Mouse (Mus musculus) kidney, embryonic 16.5 days (tissue): ENCODE measurements around the gene Rad51d. TPM values are rescaled to one million over a fixed set of nuclear protein-coding genes. Genes with fewer than 3 reads are reported as not detected.
A peak's percentile ranks its signal among the peaks of the same experiment; 100 is the strongest.

ENCODE experiments used
- ATAC-seq: fragments of 200-750 bp; cut with Nextera tagmentation; 2 replicates; pipeline ENCODE4 v1.8.0; 2017; ENCODE audit warnings: moderate TSS enrichment; ENCODE audit not compliant: low FRiP score, low TSS enrichment
- H3K27ac ChIP-seq: fragments of 300-500 bp; sonication (generic); 2 replicates; pipeline ENCODE4 v1.5.1; 2014; ENCODE audit warnings: low read length
- H3K27me3 ChIP-seq: fragments of 300-500 bp; sonication (generic); 2 replicates; pipeline ENCODE4 v1.6.1; 2014; ENCODE audit warnings: low read length, control low read depth, mixed read lengths; ENCODE audit not compliant: insufficient read depth
- H3K36me3 ChIP-seq: fragments of 300-500 bp; sonication (generic); 2 replicates; pipeline ENCODE4 v1.6.1; 2014; ENCODE audit warnings: low read length, control low read depth, mixed read lengths; ENCODE audit not compliant: insufficient read depth
- H3K4me1 ChIP-seq: fragments of 300-500 bp; sonication (generic); 2 replicates; pipeline ENCODE4 v1.6.1; 2014; ENCODE audit warnings: low read length, control low read depth, mixed read lengths; ENCODE audit not compliant: insufficient read depth
- H3K4me2 ChIP-seq: fragments of 300-500 bp; sonication (generic); replicated peaks from 2 replicates; pipeline ENCODE4 v1.6.1; 2014; ENCODE audit warnings: low read depth, low read length
- H3K4me3 ChIP-seq: fragments of 300-500 bp; sonication (generic); 2 replicates; pipeline ENCODE4 v1.5.1; 2014; ENCODE audit warnings: mild to moderate bottlenecking, low read length
- H3K9ac ChIP-seq: fragments of 300-500 bp; sonication (generic); replicated peaks from 2 replicates; pipeline ENCODE4 v1.6.1; 2014; ENCODE audit warnings: low read length
- H3K9me3 ChIP-seq: fragments of 300-500 bp; sonication (generic); 2 replicates; pipeline ENCODE4 v1.6.1; 2016; ENCODE audit warnings: low read length, control low read depth
- whole genome bisulfite sequencing: fragments of 180-500 bp; shearing (Covaris S2); extraction: QIAGEN DNeasy Blood & Tissue Kit; methylation state at CpG from one replicate; pipeline ENCODE4 v1.1.7; 2014; 5-methylcytosine and 5-hydroxymethylcytosine counted together
- polyA plus RNA-seq: library from polyadenylated mRNA; unstranded; fragments of >200 nt; fragmentation: Nextera tagmentation; extraction: Ambion mirVana; gene quantifications from 2 replicates; pipeline ENCODE4 v1.2.1, GENCODE M21; 2015

The Rad51d gene
- polyA plus RNA-seq, 1 experiment from 2014 or later, result 13.8 TPM

DNA sequence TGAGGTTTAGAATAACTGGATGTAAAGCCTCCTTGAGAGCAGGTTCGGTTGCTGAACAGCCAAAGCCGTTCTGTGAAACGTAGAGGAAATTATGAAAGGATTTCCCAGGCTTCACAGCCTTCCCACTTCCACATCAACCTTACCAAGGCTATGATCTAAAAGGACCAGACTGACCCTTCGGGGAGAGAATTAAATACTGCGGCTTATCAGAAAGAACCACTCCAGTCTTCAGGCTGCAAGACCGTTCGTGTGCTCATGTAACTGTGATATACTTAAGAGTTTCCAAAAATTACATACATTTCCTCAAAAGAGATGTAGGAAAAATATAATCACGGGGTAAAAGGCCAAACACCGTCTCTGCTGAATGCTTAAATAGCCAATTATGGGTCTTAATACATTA, 27.8 kb downstream of the Rad51d start:
- Histone ChIP-seq H3K9me3 (no peaks in the 10 kb centered on the region), H3K4me2 (no peak overlapping the region), H3K27me3 (no peaks in the 10 kb centered on the region), H3K4me1 (peaks cover 14% of the 10 kb centered on the region), H3K27ac (no peak overlapping the region), H3K36me3 (no peaks in the 10 kb centered on the region; the same call in 1 of the 2 replicates), H3K4me3 (no peak overlapping the region), H3K9ac (no peak overlapping the region)
- 87% methylated on average over 9 of the region's 9 CpGs for WGBS
- ATAC-seq, result no peak

DNA sequence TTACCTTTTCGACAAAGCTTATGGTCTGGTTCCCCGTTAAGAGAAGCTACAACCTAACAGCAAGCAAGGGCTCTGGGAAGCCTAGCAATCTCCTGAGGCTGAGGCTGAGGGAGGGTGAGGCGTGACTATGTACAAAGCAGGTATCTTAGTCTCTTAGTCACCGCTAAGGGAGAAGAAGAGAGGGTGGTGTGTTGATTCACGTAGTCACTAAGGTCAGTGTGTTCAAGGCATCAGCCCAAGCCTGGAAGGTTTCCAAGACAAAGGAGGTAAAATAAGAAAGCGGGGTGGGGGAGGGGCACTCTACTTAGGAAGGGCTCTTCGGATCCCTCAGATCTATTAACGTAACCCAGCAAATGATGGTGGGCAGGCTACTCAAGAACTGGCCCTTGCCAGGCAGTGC, 28.9 kb downstream of the Rad51d start:
- WGBS, result 68% methylated on average over 8 of the region's 8 CpGs
- Histone ChIP-seq H3K4me3 (no peak overlapping the region), H3K4me1 (peaks cover 17% of the 10 kb centered on the region), H3K36me3 (no peaks in the 10 kb centered on the region; the same call in 1 of the 2 replicates), H3K4me2 (no peak overlapping the region), H3K27me3 (no peaks in the 10 kb centered on the region), H3K9me3 (no peaks in the 10 kb centered on the region), H3K27ac (no peak overlapping the region), H3K9ac (no peak overlapping the region)
- no peak for ATAC-seq

DNA sequence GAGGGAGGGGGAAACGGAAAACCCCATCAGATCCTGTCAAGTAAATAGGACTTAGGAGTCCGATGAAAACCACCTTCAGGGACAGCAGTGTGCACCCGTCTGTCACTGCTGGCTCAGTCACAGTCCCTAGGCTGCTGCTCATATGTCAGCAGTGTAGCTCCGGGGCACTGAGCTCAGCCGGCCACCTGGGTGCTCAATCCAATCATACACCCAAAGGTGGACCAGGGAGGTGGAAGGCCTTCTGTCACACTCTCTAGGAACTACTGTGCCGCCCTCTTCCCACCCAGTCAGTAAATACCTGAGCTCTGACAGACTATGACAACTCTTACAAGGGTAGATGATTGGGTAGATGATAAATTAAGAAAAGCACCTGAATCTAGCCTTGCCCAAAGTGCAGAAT, 29.7 kb downstream of the Rad51d start:
- Histone ChIP-seq H3K36me3 (no peaks in the 10 kb centered on the region; the same call in 1 of the 2 replicates), H3K27ac (no peak overlapping the region), H3K4me3 (no peak overlapping the region), H3K9me3 (no peaks in the 10 kb centered on the region), H3K9ac (no peak overlapping the region), H3K27me3 (no peaks in the 10 kb centered on the region), H3K4me2 (no peak overlapping the region), H3K4me1 (peaks cover 18% of the 10 kb centered on the region)
- ATAC-seq, result peak; percentile 31; the same call in 1 of the 2 replicates
- 73% methylated on average over 6 of the region's 6 CpGs for WGBS

DNA sequence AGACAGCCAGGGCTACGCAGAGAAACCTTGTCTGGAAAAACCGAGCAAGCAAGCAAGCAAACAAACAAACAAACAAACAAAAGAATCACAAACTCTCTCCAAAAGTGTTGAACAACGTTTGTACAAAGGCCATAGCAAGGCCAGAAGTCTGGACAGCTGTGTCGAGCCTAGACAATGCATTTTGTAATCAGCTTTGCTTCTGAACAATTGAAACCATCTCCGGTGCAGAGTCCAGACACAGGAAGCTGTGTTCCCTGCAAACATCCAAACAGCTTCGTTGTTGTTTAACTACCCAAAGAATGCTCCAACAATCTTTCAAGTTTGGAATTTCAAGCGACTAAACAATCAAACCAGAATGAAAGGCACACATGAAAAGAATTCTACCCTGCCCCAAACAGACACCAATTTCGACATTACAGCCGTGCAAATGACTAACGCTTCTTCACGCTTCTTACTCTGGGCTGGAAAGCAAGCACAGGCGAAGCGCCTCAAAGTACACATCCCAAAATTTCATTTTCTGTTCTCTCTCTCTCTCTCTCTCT, 33.0 kb downstream of the Rad51d start:
- Histone ChIP-seq H3K4me1 (peaks cover 20% of the 10 kb centered on the region), H3K4me3 (no peak overlapping the region), H3K9me3 (no peaks in the 10 kb centered on the region), H3K36me3 (no peaks in the 10 kb centered on the region; the same call in 1 of the 2 replicates), H3K27ac (no peak overlapping the region), H3K27me3 (no peaks in the 10 kb centered on the region), H3K9ac (no peak overlapping the region), H3K4me2 (no peak overlapping the region)
- 86% methylated on average over 13 of the region's 13 CpGs for WGBS
- no peak for ATAC-seq

DNA sequence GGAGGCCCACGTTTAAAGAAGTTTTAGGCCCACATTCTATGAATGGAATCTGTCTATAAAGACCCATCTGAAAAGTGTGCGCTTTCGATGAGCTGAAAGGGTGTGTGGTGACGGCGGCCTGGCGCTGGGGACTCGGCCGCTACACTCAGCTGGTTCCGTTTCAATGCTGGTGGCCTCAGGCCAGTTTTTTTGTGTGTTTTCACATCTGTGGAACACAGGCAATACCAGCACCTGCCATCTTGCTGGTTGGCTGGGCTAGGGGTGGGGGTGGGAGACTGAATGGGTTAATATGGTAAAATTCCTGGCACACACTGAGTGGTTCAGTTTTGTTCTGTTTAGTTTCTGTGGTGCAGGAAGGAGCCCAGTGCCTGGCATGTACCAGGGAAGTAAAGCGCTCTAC, 34.4 kb downstream of the Rad51d start:
- no peak overlapping the region for H3K4me3 ChIP-seq
- no peak overlapping the region for H3K9ac ChIP-seq
- H3K27ac ChIP-seq, result peak overlapping the region; percentile 25; the same call in 1 of the 2 replicates
- H3K4me1 ChIP-seq, result peaks cover 13% of the 10 kb centered on the region
- no peaks in the 10 kb centered on the region; the same call in 1 of the 2 replicates for H3K36me3 ChIP-seq
- H3K27me3 ChIP-seq, result no peaks in the 10 kb centered on the region
- no peaks in the 10 kb centered on the region for H3K9me3 ChIP-seq
- ATAC-seq, result no peak
- WGBS, result 67% methylated on average over 10 of the region's 10 CpGs
- no peak overlapping the region for H3K4me2 ChIP-seq

DNA sequence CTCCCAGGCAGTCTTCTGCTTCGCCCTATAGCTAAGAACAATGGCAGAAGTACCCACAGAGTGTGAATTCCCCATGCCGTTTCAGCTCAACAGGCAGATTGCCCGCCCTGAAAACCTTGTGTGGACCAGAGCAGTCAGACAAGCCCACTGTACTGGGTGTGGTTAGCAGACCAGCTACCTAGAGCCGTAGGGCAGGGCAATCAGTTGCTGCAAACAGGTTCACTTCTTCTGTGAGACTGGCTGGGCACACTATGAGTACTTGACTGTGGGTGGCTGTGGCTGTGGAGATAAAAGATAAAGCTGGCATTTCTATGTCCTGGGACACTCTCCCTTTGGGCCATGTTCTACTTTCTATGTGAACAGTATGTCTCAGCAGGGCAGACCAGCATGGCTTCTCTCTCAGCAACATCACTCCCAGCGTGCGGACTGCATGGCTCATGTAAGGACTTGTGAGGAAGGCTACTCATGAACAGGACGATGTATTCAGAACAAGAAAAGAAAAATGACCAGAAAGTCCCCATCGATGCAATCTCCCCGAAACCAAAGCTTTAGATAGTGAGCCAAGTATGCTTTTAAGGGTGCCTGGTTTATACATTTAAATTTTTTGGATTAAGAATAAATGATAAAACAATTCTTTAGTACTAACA, 35.0 kb downstream of the Rad51d start:
- Histone ChIP-seq H3K4me3 (no peak overlapping the region), H3K36me3 (no peaks in the 10 kb centered on the region; the same call in 1 of the 2 replicates), H3K27me3 (no peaks in the 10 kb centered on the region), H3K9ac (no peak overlapping the region), H3K27ac (0 out of 2 replicates have a peak overlapping the region, but pooled peaks have one; percentile 4), H3K9me3 (no peaks in the 10 kb centered on the region), H3K4me1 (peaks cover 19% of the 10 kb centered on the region), H3K4me2 (no peak overlapping the region)
- 82% methylated on average over 9 of the region's 9 CpGs for WGBS
- 0 out of 2 replicates have a peak, but pooled peaks have one; percentile 35 for ATAC-seq

DNA sequence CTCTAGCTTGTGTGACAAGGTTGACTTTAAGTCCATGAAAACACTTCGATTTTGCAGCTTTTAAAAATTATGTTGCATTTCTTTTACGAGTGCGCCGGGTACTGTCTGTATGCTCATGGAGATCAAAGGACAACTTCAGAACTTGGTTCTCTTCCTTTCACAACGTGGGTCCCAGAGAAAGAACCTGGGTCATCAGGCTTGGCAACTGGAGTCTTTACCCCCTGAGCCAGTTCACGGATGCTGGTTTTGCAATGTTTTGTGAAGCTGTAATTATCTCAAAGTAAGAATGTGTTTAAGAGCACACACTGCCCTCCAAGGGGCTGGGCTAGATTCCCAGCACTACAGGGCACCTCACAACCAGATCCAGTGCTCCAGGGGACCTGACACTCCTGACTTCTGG, 36.3 kb downstream of the Rad51d start:
- Histone ChIP-seq H3K36me3 (no peaks in the 10 kb centered on the region), H3K27ac (no peak overlapping the region), H3K4me3 (no peak overlapping the region), H3K9ac (no peak overlapping the region), H3K4me1 (peaks cover 29% of the 10 kb centered on the region), H3K4me2 (no peak overlapping the region), H3K27me3 (no peaks in the 10 kb centered on the region), H3K9me3 (no peaks in the 10 kb centered on the region)
- WGBS, result 81% methylated on average over 6 of the region's 6 CpGs
- no peak for ATAC-seq

DNA sequence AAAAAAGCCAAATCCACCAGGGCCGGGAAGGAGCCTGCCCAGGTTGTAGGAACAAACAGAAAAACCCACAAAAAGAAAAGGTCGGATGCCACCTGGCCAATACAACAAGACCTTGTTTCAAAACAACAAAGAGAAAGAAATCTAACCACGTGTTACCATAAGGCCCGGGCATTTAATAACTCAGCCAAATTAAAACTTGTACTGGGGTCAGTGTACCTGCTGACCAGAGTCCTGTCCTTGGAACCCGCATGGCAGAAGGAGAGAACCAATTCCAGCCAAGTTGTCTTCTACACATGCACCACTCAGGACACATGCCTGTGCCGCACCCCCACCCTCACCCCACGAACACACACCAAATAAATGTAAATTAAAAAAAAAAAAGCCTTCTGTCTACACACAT, 37.5 kb downstream of the Rad51d start:
- Histone ChIP-seq H3K27ac (no peak overlapping the region), H3K4me2 (no peak overlapping the region), H3K4me3 (no peak overlapping the region), H3K36me3 (no peaks in the 10 kb centered on the region), H3K27me3 (no peaks in the 10 kb centered on the region), H3K4me1 (peaks cover 30% of the 10 kb centered on the region), H3K9me3 (no peaks in the 10 kb centered on the region), H3K9ac (no peak overlapping the region)
- ATAC-seq, result no peak
- 80% methylated on average over 7 of the region's 7 CpGs for WGBS

DNA sequence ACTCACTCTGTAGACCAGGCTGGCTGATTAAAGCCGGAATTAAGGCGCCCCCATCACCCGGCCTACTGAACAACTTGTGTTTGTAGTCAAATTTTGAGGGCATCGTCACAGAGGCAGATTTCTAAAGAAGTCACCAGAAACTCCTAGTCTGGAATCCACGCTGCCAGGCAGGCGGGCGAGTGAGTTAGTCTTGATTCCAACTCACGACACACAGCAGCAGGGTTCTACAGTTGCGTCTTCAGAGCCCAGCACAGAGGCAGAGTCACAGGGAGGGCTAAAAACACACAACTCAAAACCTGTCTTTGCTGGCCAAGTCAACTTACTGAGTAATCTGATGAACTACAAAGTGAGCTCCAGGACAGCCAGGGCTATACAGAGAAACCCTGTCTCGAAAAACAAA, 37.9 kb downstream of the Rad51d start:
- Histone ChIP-seq H3K27me3 (no peaks in the 10 kb centered on the region), H3K27ac (no peak overlapping the region), H3K4me3 (no peak overlapping the region), H3K4me2 (no peak overlapping the region), H3K9ac (no peak overlapping the region), H3K4me1 (peaks cover 32% of the 10 kb centered on the region), H3K36me3 (no peaks in the 10 kb centered on the region), H3K9me3 (no peaks in the 10 kb centered on the region)
- 83% methylated on average over 10 of the region's 10 CpGs for WGBS
- ATAC-seq, result no peak

DNA sequence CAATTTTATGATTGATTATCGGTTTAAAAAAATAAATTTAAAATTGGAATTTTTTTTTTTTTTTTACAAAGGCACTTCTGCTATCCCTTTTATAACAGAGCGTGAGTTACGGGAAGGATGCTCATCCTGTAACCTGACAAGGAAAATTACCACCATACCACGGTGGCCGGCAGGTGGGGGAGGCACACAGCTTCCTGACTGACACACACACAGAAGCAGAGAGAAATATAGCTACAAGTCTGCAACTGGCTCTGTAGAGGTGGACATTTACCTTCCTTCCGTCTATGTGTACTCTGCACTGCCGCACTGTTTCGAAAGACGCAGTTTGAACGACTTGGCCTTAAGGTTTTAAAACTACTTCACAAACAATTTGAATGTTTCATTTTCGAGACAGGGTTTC, 38.3 kb downstream of the Rad51d start:
- Histone ChIP-seq H3K4me1 (peaks cover 36% of the 10 kb centered on the region), H3K27me3 (no peaks in the 10 kb centered on the region), H3K27ac (no peak overlapping the region), H3K4me3 (no peak overlapping the region), H3K9ac (no peak overlapping the region), H3K9me3 (no peaks in the 10 kb centered on the region), H3K4me2 (no peak overlapping the region), H3K36me3 (no peaks in the 10 kb centered on the region)
- no peak for ATAC-seq
- 71% methylated on average over 11 of the region's 11 CpGs for WGBS
